Mouse (Mus musculus): ENCODE measurements around the gene Slamf6.
A peak's percentile ranks its signal among the peaks of the same experiment; 100 is the strongest.
"Not testable (repeated sequence)": the region's sequence is repeated elsewhere in the genome, so short reads cannot be mapped to it uniquely, and the experiment has no call there.

The Slamf6 gene

GRCm38 (mm10) chr1:171957411-171957810 is 40.1 kb downstream of the Slamf6 start:
- DNase-seq (ENCODE audit: low spot score) = no peak

- DNase-seq (ENCODE audit: low spot score) = no peak
These were observed 43.4 kb downstream of the Slamf6 start for GRCm38 (mm10) chr1:171960726-171961125.

- DNase-seq (ENCODE audit: low spot score) = no peak
These were observed 44.4 kb downstream of the Slamf6 start for GRCm38 (mm10) chr1:171961704-171962103.

- DNase-seq (ENCODE audit: low spot score) = no peak
These were observed 46.3 kb downstream of the Slamf6 start for GRCm38 (mm10) chr1:171963613-171964012.

- DNase-seq (ENCODE audit: low spot score) = no peak
These were observed 48.9 kb downstream of the Slamf6 start for GRCm38 (mm10) chr1:171966054-171966790.

GRCm38 (mm10) chr1:171969221-171969620 is 51.9 kb downstream of the Slamf6 start:
- DNase-seq (ENCODE audit: low spot score) = no peak

- peak; percentile 48 for DNase-seq (ENCODE audit: low spot score)
These were observed 53.7 kb downstream of the Slamf6 start for GRCm38 (mm10) chr1:171970854-171971586.

- DNase-seq (ENCODE audit: low spot score) = not testable (repeated sequence)
These were observed 57.0 kb downstream of the Slamf6 start for GRCm38 (mm10) chr1:171974361-171974760.

GRCm38 (mm10) chr1:171975377-171975776 is 58.1 kb downstream of the Slamf6 start:
- DNase-seq (ENCODE audit: low spot score) = no peak

- no peak for DNase-seq (ENCODE audit: low spot score)
These were observed 58.5 kb downstream of the Slamf6 start for GRCm38 (mm10) chr1:171975831-171976230.

- DNase-seq (ENCODE audit: low spot score) = no peak
These were observed 59.7 kb downstream of the Slamf6 start for GRCm38 (mm10) chr1:171976826-171977539.

GRCm38 (mm10) chr1:171977891-171978290 is 60.6 kb downstream of the Slamf6 start:
- DNase-seq (ENCODE audit: low spot score) = no peak

- DNase-seq (ENCODE audit: low spot score) = no peak
These were observed 62.8 kb downstream of the Slamf6 start for GRCm38 (mm10) chr1:171979969-171980730.

GRCm38 (mm10) chr1:171982170-171982569 is 64.9 kb downstream of the Slamf6 start:
- no peak for DNase-seq (ENCODE audit: low spot score)

GRCm38 (mm10) chr1:171982740-171983139 is 65.4 kb downstream of the Slamf6 start:
- no peak for DNase-seq (ENCODE audit: low spot score)

GRCm38 (mm10) chr1:171983372-171984001 is 66.2 kb downstream of the Slamf6 start:
- no peak for DNase-seq (ENCODE audit: low spot score)

- no peak for DNase-seq (ENCODE audit: low spot score)
These were observed 66.8 kb downstream of the Slamf6 start for GRCm38 (mm10) chr1:171984121-171984520.

- DNase-seq (ENCODE audit: low spot score) = no peak
These were observed 74.6 kb downstream of the Slamf6 start for GRCm38 (mm10) chr1:171991883-171992282.

- no peak for DNase-seq (ENCODE audit: low spot score)
These were observed 75.7 kb downstream of the Slamf6 start for GRCm38 (mm10) chr1:171992901-171993530.

GRCm38 (mm10) chr1:171994501-171994900 is 77.2 kb downstream of the Slamf6 start:
- DNase-seq (ENCODE audit: low spot score) = no peak

Data from embryo, embryonic 10.5 days (tissue).